Mouse (Mus musculus) gonadal fat pad, adult 2 months (tissue): ENCODE measurements around the gene Asl. TPM values are rescaled to one million over a fixed set of nuclear protein-coding genes. Genes with fewer than 3 reads are reported as not detected.

Experiments
- DNase-seq: peaks from one replicate; pipeline ENCODE4 v3.0.0-alpha.2; 2012; ENCODE audit warnings: low read depth
- polyA plus RNA-seq: library from polyadenylated mRNA; depleted of rRNA; stranded (reverse); fragments of >200 nt; gene quantifications from 2 replicates; pipeline ENCODE4 v1.2.3, GENCODE M21; 2012; rRNA removed

The Asl gene
- 90.2 and 116 TPM in 2 replicates for polyA plus RNA-seq

DNA sequence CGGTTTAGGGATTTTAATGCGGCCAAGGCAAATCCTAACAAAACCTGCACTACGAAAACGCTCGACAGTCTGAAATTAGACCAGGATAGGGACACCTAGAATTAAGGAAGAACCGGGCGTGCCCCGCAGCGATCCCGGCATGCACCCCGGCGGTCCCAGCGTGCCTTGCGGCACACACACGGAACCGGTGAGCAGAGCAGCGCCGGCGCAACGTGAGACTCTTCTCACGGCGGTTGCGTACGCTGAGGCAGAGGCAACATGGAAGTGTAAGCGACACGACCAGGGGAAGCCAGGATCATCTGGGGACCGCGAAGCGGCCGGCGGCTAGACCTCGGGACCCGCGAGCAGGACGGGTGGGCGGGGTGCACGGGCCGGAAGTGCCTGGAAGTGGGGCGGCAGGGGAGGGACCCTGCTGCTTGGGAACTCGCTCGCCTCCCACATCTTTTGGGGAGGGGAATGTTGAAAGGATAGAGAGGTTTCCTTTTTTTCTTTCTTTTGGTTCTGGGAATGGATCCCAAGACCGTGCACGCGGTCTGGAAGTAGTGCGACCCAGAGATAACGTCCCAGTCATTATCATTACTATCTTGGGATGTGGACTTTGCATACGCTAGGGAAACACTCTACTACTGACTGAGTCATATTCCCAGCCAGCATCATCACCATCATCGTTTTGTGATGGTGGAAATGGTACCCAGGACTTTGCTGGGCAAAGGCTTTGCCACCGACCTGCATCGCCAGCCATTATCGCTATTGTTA is at the start of gene Asl, which contains the start of gene Crcp:
Gene Asl, minus strand, starts transcription at position 106 of the 756 bp plus-strand sequence.
Gene Crcp, plus strand, starts transcription at position 149 of the 756 bp plus-strand sequence.
- DNase-seq: no peak

DNA sequence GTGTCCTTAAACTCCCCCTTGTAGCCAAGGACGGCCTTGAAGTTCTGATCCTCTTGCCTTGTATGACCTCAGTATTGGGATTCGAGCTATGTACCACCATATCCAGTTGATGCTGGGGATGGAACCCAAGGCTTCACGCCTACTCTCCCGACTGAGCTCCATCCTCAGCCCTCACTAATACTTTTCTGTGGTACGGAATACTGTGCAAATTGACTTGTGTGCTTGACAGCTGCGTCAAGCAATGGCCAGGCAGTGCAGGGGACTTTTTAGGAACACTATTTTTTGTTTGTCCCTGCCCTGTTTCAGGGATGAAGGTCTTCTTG is 49.7 kb upstream of the Asl start:
- no peak for DNase-seq

DNA sequence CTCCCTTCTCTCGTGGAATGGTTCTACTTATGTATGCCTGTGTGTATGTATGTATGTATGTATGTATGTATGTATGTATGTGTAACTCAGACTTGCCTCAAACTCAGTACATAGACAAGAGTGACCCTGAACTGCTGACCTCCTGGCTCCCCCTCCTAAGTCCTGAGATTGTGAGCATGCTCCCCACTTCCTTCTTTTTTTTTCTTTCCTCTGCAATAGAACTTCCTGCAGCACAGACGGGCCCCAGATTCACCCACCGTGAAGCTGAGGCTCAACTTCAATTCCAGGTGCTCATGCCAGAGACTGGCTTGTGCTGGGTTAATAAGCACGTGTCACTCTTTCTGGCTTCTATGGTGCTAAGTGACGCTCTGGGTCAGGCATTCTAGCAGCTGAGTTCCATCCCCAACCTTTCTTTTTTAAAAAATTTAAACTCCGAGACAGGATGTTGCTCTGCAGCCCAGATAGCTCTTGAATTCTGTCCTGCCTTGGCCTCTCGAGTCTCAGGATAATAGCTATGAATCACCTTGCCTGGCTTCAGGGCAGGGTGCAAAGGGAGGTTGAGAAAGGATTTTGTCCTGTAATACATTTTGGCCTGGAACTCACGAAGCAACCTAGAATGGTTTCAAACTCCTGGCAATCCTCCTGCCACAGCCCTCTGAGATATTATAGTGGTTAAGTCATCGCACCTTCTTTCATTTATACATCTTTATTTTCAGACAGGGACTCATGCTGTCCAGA is 49.2 kb upstream of the Asl start:
- no peak for DNase-seq

DNA sequence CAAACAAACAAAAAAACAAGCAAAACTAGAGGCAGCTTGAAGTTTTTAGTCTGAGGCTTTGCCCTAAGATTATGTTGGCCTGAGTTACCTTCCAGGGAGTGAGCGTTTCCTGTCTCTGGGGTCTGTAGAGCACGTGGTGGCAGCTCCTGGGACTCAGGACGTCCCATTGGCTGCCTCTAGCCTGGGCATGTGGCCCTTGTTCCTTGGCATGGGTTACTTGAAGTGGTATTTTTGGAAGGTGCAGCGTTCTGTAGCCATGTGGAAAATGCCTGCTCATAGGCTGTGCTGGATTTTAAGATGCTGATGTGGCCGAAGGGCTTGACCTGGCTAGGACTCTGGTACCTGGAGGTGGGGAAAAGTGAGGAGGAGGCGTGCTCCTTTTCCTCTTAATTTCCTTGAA is 47.3 kb upstream of the Asl start:
- no peak for DNase-seq

DNA sequence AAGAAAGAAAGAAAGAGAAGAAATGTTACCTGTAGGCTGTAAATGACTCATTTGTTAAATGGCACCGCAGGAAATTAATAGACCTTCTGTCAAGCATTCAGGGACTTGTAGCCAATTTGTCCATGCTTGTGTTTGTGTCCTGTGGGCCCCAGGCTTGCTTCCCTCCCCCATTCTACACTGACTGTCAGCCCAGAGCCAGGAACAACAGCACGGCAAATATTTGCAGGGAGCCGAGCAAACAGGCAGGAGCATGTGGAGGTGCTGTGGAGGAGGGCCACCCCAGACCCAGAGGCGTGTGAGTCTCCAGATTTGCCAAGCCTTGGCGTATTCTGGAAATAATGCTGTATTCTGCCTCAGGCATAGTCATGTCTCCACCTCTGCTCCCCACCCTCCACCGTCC is 45.4 kb upstream of the Asl start:
- no peak for DNase-seq

DNA sequence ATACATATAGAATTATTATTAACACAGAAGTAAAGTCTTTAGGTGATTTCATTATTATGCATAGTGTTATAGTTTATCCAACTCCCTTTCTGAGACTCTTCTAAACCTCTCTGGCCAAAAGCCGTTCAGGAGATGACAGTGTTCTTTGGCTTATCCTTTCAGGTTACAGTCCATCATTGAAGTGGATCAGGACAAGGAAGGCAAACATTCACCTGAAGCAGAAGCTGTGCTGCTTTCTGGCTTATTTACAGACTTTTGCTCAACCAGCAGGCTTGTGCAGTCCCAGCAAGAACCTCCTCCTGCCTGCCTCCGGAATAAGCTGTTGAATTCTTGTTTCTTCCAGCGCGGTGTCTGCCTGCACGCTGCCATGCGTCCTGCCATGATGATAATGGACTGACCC is 44.0 kb upstream of the Asl start, which contains the start of gene Tpst1:
Gene Tpst1, plus strand, starts transcription at position 301 of the 400 bp plus-strand sequence.
- DNase-seq: no peak

DNA sequence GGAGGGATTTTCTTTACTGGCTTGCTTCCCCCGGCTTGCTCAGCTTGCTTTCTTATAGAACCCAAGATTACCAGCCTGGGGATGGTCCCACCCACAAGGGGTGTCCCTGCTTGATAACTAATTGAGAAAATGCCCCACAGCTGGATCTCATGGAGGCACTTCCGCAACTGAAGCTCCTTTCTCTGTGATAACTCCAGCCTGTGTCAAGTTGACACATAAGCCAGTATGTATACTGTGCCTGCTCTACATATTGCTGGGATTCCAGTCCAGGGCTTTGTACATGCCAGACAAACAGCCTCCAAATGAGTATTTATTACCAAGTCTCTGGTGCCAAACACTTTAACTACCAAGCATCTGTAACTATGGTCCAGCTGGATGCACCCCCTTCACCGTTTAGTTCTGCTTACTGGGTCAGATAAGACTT is 38.8 kb upstream of the Asl start:
- DNase-seq: no peak

DNA sequence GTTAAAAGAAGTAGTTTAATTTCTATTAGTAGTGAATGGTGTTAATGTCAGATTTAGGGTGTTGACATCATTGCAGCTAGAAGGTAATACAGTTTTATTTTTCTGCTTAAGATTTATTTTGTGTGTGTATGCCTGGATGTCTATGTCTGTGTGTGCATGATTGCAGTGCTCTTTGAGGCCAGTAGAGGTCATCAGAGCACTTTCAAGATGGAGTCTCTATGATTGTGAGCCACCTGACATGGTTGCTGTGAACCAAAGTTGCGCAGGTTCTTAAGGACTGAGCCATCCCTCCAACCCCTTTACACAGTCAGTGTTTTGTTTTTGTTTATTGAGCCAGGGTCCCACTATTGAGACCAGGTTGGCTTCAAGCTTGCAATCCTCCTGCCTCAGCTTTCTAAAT is 36.5 kb upstream of the Asl start:
- DNase-seq: no peak

DNA sequence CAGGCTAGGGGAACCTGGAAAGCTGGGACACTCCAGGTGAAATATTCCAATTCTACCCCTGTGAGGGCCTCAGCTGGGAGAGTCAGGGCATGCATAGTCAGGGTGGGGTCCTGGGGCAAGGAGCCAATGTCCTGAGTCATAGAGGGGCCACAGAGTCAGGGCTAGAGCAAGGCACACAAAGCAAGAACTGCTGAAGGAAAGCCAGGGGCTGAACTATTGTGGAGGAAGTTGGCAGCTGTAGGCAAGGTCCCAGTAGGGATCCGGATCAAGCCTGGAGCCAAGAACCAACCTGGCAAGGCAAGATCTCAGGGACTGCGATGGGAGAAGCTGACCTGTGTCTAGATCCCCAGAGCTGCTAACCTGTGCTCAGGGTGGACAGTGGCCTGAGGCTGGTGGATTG is 34.7 kb upstream of the Asl start:
- no peak for DNase-seq

DNA sequence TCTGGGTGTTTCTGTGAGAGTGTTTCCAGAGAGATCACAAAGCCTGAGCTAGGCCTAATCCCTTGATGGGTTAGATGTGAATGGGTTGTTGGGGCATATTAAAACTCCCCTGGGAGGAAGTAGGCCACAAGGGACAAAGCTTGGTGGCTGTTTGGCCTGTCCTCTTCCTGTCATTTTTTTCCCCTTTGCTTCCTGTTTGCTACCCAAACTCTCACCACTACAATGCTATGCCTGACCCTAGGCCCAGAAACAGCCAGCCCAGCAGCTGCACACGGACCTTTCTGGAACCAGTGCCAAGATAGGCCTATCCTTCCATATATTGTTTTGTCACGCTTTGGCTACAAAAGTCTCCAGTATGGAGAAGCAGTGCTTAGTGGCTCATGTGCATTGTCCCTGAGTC is 33.0 kb upstream of the Asl start:
- DNase-seq: no peak

DNA sequence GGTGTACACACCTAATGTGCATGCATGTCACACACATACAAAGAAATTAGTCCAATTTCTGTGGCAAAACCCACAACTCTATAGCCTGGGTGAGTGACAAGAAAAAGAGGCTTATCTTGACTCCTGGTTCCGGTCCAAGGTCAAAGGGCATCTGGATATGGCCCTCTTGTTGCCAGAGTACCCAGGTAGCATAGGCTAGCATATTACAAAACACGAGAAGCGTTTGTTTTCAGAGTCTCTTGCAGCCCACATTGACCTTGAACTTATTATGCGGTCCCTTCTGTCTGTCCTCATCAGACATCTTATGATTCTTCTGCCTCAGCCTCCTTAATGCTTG is 31.2 kb upstream of the Asl start:
- DNase-seq: no peak

DNA sequence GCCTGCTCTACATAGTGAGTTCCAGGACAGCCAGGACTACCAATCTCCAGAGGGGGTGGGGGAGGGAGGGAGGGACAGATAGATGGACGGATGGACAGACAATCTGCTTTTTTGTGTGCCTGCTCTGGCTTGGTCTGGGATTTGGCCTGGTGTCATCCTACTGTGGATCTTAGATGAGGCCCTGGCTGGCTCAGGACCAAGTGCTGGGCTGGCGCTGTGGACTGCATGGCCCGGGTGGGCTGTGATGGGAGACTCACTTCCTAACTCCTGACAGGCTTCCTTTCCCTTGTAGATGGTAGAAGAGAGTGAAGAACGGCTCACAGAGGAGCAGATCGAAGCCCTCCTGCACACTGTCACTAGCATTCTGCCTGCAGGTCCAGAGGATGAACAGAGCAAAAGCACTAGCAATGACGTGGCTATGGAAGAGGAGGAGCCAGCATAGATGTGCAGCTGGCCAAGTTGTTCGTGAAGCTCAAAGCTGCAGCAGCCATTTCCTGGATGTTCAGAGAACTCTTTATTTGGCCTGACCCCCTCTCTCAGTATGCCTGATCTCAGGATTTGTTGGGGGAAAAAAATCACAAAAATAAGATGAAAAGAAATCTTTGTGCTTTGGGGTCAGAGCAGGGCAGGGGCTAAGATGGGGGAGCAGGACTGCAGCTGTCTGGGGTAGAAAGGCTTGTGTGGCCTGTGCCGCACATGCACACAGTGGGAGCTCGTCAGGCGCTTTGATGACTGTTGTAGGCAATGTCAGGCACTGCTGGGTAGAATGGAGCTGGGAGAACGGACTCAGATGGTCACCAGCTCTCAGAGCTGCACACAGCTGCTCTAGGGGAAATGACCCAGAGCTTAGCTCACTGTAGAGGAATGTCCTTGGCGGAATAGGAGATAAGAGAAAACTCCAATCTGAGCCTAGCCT is 30.6 kb upstream of the Asl start:
- no peak for DNase-seq

DNA sequence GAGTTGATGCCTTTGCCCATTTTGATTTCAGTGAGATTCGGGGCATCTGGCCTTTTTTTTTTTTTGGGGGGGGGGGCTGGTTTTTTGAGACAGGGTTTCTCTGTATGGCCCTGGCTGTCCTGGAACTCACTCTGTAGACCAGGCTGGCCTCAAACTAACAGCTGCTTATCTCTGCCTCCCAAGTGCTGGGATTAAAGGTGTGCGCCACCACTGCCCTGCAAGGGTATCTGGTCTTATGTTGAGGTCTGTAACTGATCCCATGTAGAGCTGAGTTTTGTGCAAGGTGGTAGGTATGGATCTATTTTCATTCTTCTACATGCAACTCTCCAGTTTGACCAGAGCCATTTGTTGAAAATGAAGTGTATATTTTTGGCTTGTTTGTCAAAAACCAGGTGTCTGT is 27.3 kb upstream of the Asl start:
- no peak for DNase-seq

DNA sequence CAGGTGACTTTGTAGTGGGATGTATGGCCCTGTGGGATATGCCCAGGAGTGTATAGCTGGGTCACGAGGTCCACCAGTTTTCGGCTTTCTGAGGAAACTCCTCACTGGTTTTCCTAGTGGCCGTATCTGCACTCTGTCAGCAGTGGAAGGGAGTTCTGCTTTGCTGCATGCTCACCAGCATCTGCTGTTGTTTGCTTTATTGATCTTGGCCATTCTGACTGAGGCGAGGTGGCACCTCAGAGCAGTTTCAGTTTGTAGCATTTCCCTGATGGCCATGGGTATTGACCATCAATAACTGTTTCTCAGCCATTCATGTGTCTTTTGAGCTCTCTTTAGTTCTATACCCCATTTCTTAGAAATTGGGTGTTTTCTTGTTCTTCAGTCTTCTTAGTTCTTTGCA is 26.6 kb upstream of the Asl start:
- DNase-seq: no peak

DNA sequence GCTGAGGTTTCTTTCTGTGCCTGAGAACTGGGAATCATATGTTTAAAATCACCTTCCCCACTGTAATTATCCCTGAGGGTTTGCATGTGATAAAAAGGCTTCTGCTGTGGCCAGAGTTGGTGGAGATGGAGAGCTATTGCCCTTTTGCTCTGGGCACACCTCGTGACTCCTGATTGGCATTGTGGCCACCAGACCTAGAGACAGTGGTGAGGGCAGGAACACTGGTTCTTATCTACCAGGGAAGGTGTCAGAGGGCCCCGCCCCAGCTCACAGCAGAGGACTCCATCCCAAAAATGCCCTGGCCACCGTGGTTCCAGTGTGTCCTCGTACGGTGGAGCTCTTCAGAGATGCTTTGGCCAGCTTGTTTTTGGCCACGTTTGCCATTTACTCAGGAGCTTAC is 23.9 kb upstream of the Asl start:
- no peak for DNase-seq

DNA sequence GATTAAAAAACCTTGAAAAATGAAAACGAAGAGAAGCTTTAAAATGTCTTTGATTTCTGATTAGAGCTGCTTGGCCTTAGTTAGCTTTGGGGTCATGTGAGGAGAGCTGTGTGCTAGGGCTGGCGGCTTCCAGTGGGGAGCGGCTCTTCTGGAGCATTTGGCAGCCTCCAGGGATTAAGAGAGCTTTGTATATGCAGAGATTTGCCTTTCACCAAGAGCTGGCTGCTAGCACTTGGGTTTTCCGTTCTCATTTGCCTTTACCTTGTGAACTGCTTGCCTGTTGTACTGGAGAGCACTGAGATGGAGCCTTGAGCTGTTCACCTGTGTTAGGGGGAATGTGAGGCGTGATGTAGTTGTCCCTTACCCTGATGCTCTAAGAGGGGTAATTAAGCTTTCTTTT is 23.5 kb upstream of the Asl start:
- no peak for DNase-seq

DNA sequence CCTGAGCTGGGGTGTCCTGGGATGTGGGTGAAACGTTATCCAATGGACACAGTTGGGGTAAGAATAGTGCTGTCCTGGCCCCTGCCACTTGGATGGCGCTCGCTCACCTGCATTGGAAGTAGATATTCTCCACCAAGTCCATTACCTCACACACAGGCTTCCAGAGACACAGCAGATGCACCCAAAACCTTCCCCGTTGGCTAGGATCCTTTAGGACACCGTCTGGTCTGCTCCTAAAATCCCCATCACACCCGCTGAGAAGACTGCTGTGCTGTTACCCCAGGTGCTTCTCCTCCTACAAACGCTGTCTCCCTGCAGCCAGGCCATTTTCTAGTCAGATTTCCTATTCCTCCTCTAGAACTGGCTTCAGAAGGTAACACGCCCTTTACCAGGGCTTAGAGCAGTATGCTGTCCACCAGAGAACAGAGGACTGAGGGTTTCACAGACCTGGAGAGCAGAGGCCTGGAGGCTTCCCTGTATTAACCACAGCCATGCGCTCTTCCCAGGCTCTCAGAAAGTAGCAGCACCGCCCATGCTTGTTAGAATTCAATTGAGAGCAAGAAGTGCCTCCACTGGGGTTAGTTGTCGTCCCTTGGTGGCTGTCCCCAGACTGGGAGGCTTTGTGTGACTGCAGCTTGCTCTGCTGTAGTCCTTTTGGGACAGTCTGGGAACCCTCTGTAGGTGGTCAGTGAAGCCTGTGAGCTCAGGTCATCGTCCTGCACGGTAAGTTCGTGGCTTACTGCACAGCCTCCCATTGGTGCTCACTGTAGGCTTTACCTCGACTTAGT is 22.2 kb upstream of the Asl start:
- DNase-seq: no peak

DNA sequence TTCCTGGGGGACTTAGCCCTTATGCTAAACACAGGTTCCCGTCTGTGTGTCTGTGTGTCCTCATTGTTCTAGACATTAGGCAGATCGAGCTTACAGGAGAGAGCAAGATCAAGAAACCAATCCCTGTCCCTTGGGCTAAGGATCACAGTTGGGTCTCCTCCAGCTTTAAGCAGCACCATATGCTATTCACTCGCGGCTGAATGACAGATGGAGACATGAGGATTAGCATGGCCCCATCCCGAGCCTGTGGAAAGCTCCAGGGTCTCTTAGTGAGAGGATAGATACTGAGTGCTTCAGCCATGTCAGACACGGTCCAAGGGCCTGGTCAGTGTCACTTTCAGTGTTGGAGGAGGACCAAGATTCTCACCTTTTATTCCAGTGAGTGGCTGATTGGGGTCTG is 21.4 kb upstream of the Asl start:
- DNase-seq: no peak

DNA sequence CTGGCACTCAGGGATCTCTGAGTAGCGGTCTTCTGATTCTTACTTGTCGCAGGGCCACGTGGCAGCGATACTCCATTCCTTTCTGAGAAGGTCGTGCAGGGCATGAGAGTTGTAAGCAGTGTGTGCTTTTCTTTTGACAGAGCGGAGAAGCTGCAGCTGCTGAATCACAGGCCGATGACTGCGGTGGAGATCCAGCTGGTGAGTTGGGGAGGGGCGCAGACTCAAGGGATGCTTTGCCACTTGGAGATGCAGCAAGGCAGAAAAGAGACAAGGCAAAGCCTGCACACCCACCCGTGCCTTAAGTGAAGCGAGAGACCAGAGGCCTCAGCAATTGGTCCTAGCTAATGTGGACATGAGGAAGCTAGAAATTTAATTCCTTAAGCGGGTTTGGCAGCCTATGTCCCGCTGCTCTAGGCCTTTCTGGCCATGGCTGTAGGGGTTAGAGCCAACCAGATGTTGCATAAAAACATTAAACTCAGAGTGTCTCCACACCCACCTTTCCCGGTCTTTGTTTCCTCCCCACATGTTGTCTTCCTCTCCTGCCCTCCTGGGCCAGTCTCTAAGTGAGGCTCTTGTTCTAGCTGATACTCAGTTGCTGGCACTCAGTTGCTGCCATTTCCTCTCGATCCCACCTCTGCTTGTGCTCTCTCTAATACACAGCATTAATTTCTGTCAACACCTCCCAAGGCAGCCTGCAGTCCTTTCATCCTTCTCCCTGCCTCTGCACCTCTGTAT is 19.9 kb upstream of the Asl start:
- DNase-seq: no peak

DNA sequence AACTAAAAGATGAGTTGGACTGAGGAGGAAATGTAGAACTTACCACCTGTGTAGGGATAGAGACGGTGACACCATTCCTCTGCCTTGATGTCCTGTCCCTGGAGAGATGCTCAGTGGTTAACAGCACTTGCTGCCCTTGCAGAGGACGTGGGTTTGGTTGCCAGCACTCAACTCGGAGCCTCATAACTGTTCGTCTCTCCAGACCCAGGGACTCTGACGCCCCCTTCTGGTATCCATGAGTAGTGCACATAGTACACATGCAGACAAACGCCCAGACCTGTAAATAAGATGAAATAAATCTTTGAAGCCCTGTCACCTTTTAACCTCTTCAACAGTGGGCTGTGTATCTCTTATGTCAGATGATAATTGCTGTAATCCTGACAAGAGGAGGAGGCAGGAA is 18.0 kb upstream of the Asl start:
- no peak for DNase-seq

DNA sequence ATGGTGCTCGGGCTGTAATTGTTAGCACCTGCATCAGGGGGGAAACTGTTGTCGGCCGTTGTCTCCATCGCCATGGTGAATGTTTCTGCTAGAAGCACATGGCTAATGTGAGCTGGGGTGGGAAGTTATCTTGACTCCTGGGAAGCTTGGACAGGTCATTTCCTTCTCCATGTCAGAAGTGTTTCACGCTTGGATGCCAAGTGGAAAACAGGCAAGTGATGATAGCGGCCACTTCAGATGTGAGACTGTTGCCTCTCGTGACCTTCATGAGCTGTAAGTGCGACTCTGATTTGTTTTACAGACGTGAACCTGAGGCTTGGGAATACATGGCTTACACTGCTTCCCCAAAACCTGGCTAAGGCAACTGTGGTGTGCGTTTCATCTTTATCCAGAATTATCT is 17.5 kb upstream of the Asl start:
- DNase-seq: no peak
